ENCODE assay signal across 11 mouse cellular contexts in genomic region chr1:62181638-62182037, GRCm38 (mm10).
DNase-seq lines count a peak whose midpoint lies in the region; ATAC-seq and TF ChIP-seq lines count a peak whose summit lies in the region.
"Had no signal": no experiment of that assay in that cellular context is flagged by ENCODE, and none has a peak within 500 bp of the region (broad histone marks: within the 10 kb centered on the region; RNA-seq: fewer than 3 reads in every experiment).

No protein-coding gene starts in this region.

- H3K9me3 ChIP-seq in lung, embryonic 16.5 days (ENCODE audit: control insufficient read depth, low read length): no peaks in the 10 kb centered on the region
- no peaks in the 10 kb centered on the region for H3K9me3 ChIP-seq in heart, embryonic 15.5 days (replicated peaks)
- no peaks in the 10 kb centered on the region for H3K9me3 ChIP-seq in neural tube, embryonic 11.5 days (ENCODE audit: control insufficient read depth, low read length)

- H3K4me3 ChIP-seq in lung, embryonic 16.5 days (ENCODE audit: low read length): no peak overlapping the region
- H3K4me3 ChIP-seq in heart, embryonic 15.5 days: no peak overlapping the region
- H3K4me3 ChIP-seq in neural tube, embryonic 11.5 days (ENCODE audit: low read depth, low read length): no peak overlapping the region
- H3K4me3 ChIP-seq: left cerebral cortex, adult 2 months had no signal

- H3K27me3 ChIP-seq in lung, embryonic 16.5 days (ENCODE audit: control insufficient read depth, insufficient read depth, low read depth, low read length): no peaks in the 10 kb centered on the region
- no peaks in the 10 kb centered on the region for H3K27me3 ChIP-seq in heart, embryonic 15.5 days
- no peaks in the 10 kb centered on the region for H3K27me3 ChIP-seq in neural tube, embryonic 11.5 days (ENCODE audit: control insufficient read depth, insufficient read depth, low read length)

- H3K9ac ChIP-seq in lung, embryonic 16.5 days (ENCODE audit: low read length): no peak overlapping the region
- no peak overlapping the region for H3K9ac ChIP-seq in heart, embryonic 15.5 days
- H3K9ac ChIP-seq in neural tube, embryonic 11.5 days (ENCODE audit: low read length): no peak overlapping the region

- ATAC-seq in lung, embryonic 16.5 days (ENCODE audit: low read depth): peak; percentile 38; the same call in 1 of the 2 replicates
- ATAC-seq in heart, embryonic 15.5 days (replicated peaks; ENCODE audit: insufficient number of reproducible peaks, insufficient read depth, low FRiP score, low read depth): no peak; the same call in 1 of the 2 replicates
- no peak for ATAC-seq in neural tube, embryonic 11.5 days (ENCODE audit: insufficient read depth, low FRiP score, low TSS enrichment)
- no peak for ATAC-seq in megakaryocyte-erythroid progenitor cell, adult 5-6 weeks (replicated peaks; ENCODE audit: low FRiP score, low TSS enrichment, poor library complexity, severe bottlenecking)

- no peak for TF ChIP-seq POLR2A in brain, embryonic 14.5 days (IDR thresholded peaks at IDR 0.05; ENCODE audit: borderline replicate concordance, extremely low read depth, insufficient read depth, insufficient read length, poor library complexity, severe bottlenecking)

- no peak for DNase-seq in lung, postnatal 14 days
- peak; percentile 48 for DNase-seq in brain, embryonic 14.5 days (ENCODE audit: low read depth)
- DNase-seq in neural tube, embryonic 11.5 days (ENCODE audit: low spot score): peak; percentile 18
- DNase-seq in frontal cortex, postnatal 14 days (ENCODE audit: low spot score in 2 of 2): no peak
- no peak for DNase-seq in testis, postnatal 10 days (ENCODE audit: low spot score)
- DNase-seq: cerebellum, adult 11 months; right cerebral cortex, postnatal 14 days had no signal

- WGBS in lung, embryonic 16.5 days: 15% methylated on average over 5 of the region's 5 CpGs
- WGBS in heart, embryonic 15.5 days: 14% methylated on average over 5 of the region's 5 CpGs
- 4% methylated on average over 5 of the region's 5 CpGs for whole genome bisulfite sequencing in neural tube, embryonic 11.5 days

- H3K36me3 ChIP-seq in lung, embryonic 16.5 days (ENCODE audit: control insufficient read depth, insufficient read depth, low read length): no peaks in the 10 kb centered on the region
- H3K36me3 ChIP-seq in heart, embryonic 15.5 days: no peaks in the 10 kb centered on the region
- no peaks in the 10 kb centered on the region for H3K36me3 ChIP-seq in neural tube, embryonic 11.5 days (ENCODE audit: control insufficient read depth, insufficient read depth, low read length)

- 0 out of 2 replicates have a peak, but pooled peaks cover 3% of the 10 kb centered on the region for H3K4me1 ChIP-seq in lung, embryonic 16.5 days (replicated peaks; ENCODE audit: control insufficient read depth, insufficient read depth, low read length)
- peaks cover 7% of the 10 kb centered on the region for H3K4me1 ChIP-seq in heart, embryonic 15.5 days (replicated peaks)
- peaks cover 3% of the 10 kb centered on the region; the same call in 1 of the 2 replicates for H3K4me1 ChIP-seq in neural tube, embryonic 11.5 days (ENCODE audit: control insufficient read depth, insufficient read depth, low read length)

- H3K27ac ChIP-seq in lung, embryonic 16.5 days (ENCODE audit: low read length): no peak overlapping the region
- H3K27ac ChIP-seq in heart, embryonic 15.5 days: peak overlapping the region; percentile 27; the same call in 1 of the 2 replicates
- H3K27ac ChIP-seq in neural tube, embryonic 11.5 days (ENCODE audit: low read depth, low read length): no peak overlapping the region
- H3K27ac ChIP-seq: left cerebral cortex, adult 2 months had no signal

- no peak overlapping the region for H3K4me2 ChIP-seq in lung, embryonic 16.5 days (ENCODE audit: low read depth, low read length)
- 0 out of 2 replicates have a peak overlapping the region, but pooled peaks have one; percentile 10 for H3K4me2 ChIP-seq in heart, embryonic 15.5 days
- H3K4me2 ChIP-seq in neural tube, embryonic 11.5 days (ENCODE audit: low read depth): no peak overlapping the region

- no peak for TF ChIP-seq CTCF in brain, embryonic 14.5 days (IDR thresholded peaks at IDR 0.05; ENCODE audit: borderline replicate concordance, extremely low read depth, insufficient read depth, insufficient read length)

Comparison
In these comparisons a context has a peak if more than half of its experiments do, and no peak if none do; other contexts are left out.
1. DNase-seq: peak in brain, embryonic 14.5 days (single experiment) and neural tube, embryonic 11.5 days (single experiment); none in lung, postnatal 14 days (single experiment), frontal cortex, postnatal 14 days (0 of 2) and testis, postnatal 10 days (single experiment).